Mouse (Mus musculus) G1E (cell line): ENCODE results near the gene Pcdh19.

Source experiments
- CTCF ChIP-seq: IDR thresholded peaks from 2 replicates; pipeline ENCODE4 v1.5.1; 2012; ENCODE audit warnings: low read depth, low read length, inconsistent platforms, mixed read lengths
- GATA1 ChIP-seq: IDR thresholded peaks from 2 replicates; pipeline ENCODE4 v1.6.1; 2012; ENCODE audit warnings: borderline replicate concordance, low read length, inconsistent platforms, mixed read lengths
- GATA2 ChIP-seq: IDR thresholded peaks from 2 replicates; pipeline ENCODE4 v1.6.1; 2012; ENCODE audit warnings: low read depth, low read length, inconsistent platforms, borderline replicate concordance

GRCm38 (mm10) chrX:133604272-133604671 lies 84.5 kb downstream of the Pcdh19 start:
- no peak for TF ChIP-seq CTCF
- no peak for TF ChIP-seq GATA1
- TF ChIP-seq GATA2, result no peak
